Mouse (Mus musculus) cortical plate, adult 2 months (tissue): ENCODE measurements around the gene Igf2r.

ENCODE experiments used
- CTCF ChIP-seq: fragments of 200-500 bp; IDR thresholded peaks from 2 replicates; pipeline ENCODE4 v1.5.1; 2011; ENCODE audit warnings: mild to moderate bottlenecking, control low read depth, low read length; ENCODE audit not compliant: insufficient read depth; ENCODE audit errors: extremely low read depth
- POLR2A ChIP-seq: fragments of 200-500 bp; IDR thresholded peaks from 2 replicates; pipeline ENCODE4 v1.6.1; 2011; ENCODE audit warnings: mild to moderate bottlenecking, low read length, control low read depth; ENCODE audit not compliant: insufficient read depth; ENCODE audit errors: extremely low read depth

DNA sequence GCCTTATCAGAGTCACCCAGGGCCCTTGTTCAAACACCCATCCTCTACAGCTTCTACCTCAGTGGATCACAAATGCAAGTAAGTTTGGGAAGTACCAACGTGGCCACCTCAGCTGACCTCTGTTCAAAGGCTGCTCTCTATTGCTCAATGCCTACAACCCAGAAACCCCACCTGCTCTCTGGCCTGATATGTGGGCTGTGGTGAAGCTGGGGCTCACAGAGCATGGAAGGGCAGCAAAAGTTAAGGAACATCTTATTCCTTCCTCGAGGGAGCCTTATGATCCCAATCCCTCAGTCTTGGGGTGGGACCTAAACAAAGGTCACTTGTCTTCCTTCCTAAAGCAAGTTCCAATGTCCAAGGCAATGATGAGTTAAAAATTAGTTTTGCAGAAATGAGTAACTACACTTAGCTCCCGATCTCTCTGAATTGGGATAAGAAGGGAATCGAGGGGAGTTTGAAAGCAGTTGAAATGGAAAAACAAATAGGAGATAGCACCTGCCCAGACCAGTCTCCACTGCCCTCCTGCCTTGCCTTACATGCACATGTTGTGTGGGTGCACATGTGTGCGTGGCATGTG, 98.3 kb downstream of the Igf2r start:
- TF ChIP-seq POLR2A (no peak), CTCF (no peak)
